Mouse (Mus musculus): ENCODE measurements around the gene Rab44. TPM values are rescaled to one million over a fixed set of nuclear protein-coding genes. Genes with fewer than 3 reads are reported as not detected.

Gene Rab44
- total RNA-seq, 2 experiments from 2014 or later = 188 to 286 TPM

DNA sequence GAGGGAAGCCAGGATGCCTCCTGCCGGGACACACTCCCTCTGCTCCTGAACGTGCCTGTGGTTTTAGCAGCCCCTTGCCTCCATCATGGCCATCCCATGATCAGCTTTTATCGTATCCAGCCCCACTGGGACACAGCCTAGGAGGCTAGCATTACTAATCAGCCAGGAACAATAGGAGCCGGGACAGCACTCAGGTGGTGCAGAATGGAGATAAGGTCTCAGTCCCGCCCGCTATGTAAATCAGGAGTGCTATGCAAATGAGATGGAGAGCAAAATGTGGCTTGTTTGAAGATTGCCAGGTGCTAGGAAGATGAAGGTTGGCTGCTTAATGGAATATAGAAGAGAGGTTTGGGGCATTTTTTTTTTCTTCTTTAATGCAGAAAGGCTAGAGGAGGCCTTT, 51.5 kb downstream of the Rab44 start:
- peak; percentile 74 for ATAC-seq (replicated peaks; ENCODE audit: poor library complexity)

DNA sequence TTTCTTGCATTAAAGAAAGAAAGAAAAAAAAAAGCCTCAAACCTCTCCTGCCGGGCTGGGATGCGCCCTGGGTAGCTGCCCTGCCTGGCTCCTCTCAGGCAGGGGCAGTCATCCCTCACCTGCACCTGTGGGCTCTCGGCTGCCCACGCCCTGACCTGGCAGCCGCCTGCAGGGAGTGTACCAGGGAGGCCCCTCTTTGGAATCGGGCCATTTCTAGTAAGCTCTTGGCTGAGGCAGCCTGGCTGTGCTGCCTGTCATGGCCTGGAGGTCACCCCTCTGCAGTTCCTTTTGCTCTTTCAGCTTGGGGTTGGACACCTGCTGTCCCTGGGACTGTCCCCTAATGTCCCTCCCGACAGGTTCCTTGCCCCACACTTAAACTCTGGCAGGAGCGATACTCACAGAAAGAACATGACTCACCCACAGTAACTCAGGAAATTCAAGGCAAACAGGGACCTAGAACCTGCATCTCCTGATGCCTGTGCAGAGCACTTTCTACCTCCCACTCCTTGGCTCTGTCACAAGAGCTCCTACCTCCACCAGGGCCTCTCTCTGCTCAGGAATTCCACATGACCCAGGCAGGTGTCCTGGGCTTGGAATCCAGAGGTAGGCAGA, 52.1 kb downstream of the Rab44 start:
- ATAC-seq (replicated peaks; ENCODE audit: poor library complexity) = no peak

DNA sequence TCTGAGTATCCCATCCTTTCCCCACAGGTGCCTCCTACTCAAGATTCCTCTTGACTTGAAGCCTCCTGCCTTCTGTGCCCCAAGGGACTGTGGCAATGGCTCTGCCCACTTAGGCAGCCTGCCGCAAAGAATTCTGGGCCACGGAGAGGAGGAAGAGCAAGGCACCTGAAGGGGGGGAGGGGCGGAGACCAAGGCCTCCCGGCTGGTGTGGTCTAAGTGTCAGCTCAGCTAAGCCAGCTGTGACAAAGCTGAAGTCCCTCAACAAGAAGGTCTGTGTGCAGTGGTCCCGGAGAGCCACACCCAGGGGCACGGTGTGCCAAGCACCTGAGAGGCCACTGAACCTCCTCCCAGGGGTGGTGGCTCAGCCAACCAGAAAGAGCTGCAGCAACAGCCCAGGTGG, 53.4 kb downstream of the Rab44 start:
- ATAC-seq (replicated peaks; ENCODE audit: poor library complexity) = no peak

DNA sequence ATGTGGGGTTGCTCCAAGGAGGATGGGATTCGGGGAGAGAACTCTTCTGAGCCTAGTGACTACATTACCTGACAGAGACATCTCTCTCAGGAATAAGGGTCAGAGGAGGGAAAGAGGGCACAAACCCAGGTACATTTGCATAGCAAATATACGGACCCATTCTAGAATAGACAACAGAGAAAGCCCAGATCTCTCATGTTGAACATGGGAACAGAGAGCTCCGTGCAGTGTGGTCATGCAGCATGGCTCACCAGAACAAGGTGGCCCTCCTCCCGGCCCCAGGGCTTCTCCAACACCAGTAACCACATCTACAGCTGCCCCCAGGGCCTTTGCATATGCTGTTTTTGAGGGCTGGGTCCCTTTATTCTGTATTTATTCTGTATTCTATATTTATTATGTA, 54.5 kb downstream of the Rab44 start:
- no peak for ATAC-seq (replicated peaks; ENCODE audit: poor library complexity)

DNA sequence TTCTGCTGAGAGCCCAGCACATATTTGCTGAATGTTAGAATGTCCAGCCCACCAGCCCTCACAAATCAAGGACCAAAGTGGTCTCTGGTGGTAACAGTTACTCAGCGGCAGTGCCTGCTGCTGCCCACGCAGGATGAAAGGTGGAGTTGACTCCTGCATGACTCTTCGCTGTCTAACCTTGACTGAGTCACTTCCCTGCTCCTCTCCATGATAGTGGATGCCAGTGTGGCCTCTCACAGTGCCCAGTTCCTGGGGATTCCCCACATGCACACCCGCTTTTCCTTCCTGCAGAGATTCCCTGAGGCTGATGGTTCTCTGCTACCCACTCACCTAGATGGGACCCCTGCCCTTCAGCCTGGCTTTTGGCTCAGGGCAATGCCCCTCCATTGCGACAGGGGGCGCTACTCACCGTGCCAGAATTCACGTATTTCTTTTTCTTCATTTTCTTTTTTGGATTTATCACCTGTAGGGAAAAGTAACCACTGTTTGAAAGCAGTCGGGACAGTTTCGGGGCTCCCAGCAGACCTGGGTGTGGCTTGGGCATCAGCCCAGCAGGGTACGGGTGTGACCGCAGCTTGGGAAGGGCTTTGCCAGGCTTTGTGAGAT, 55.2 kb downstream of the Rab44 start:
- no peak for ATAC-seq (replicated peaks; ENCODE audit: poor library complexity)

DNA sequence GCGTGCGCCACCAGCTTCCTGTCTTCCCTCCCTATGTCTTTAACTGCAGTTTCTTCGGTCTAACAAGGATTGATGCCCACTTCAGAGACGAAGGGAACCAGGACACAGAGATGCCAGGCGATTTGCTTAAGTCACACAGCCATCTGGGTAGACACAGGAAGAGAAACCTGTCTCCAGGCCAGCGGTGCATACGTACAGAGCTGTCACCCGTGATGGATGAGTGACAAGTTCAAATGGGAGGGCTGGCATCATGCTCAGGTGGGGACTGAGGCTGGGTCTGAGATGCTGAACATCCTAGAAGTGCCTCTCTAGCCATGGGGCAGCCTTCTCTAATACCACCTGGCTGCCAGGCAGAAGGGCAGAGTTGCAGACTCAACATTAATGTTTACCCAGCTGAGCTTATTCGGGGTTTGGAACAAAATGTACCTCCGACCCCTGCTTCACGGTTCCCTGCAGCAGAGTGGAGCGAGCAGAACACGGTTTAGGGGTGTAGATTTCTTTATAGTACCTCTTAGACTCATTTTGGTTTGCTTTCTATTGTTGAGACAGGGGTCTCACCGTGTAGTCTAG, 56.6 kb downstream of the Rab44 start:
- no peak; the same call in 1 of the 2 replicates for ATAC-seq (replicated peaks; ENCODE audit: poor library complexity)

DNA sequence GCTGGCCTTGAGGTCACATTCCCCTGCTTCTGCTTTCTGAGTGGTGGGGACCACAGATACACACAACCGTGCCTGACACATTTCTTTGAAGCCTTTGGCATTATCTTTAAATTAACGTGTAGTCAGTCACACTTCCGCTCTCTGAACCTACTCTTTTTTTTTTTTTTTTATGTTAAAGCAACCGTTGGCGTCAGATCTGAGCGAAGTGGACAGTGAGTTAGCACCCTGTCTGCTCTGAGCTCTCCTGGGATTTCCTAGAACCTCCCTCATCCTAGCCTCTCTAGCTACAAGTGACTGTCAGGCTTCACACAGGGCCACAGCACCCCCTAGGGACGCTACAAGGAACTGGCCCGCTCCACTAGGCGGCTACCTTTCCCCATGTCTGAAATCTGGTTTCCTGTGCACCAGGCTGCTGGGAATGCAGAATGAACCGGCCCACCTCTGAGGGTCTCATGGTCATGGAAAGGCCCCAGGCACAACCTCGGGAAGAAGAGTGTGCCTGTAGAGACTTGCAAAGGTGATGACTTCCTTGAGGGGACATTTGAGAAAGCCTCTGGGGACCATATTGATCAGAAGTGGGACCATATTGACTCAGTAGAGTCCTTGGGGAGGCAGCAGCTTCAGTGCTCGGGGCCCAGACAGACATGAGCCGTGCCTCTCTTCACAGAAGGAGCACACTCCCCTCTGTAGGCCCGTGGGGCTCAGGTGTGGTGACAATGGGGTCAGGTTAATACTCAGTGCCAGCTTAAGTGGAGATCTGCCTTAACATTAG, 57.2 kb downstream of the Rab44 start:
- ATAC-seq (replicated peaks; ENCODE audit: poor library complexity) = peak; percentile 90

DNA sequence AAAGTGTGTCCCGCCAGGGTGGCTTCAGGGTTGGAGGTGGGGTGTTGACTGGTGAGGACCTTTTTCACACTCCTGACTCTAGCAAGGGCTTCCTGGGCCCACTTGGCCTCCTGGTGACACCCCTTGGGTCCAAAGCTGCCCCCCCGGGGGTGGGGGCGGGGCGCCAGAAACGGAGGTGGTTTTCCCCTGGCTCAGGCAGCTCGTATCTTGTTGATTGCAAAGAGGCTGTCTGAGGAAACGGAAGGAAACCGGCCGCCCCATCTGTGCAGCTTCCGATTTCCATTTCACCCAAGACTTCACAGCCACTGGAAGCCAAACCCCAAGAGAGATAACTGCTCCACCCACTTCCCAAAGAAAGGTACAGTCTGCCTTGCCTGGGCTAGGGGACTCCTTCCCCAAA, 58.1 kb downstream of the Rab44 start:
- peak; percentile 33 for ATAC-seq (replicated peaks; ENCODE audit: poor library complexity)

DNA sequence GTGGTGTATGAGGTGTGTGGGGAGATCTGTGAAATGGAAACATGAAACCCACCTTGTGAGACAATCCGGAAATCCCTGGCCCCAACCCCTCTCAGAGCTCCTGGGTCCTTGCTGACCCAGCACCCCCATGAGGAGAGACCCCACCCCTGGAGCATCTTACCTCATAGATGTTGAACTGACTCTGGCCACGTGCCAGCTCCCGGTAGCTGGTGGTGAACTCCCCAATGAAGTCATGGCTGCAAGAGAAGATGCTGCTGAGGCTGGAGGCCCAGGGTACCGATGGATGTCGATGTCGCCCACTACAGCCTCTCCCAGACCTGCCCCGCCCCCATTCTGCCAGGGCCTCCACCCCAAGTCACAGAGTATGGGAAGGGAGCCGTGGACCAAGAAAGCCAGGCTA, 59.2 kb downstream of the Rab44 start:
- no peak for ATAC-seq (replicated peaks; ENCODE audit: poor library complexity)

DNA sequence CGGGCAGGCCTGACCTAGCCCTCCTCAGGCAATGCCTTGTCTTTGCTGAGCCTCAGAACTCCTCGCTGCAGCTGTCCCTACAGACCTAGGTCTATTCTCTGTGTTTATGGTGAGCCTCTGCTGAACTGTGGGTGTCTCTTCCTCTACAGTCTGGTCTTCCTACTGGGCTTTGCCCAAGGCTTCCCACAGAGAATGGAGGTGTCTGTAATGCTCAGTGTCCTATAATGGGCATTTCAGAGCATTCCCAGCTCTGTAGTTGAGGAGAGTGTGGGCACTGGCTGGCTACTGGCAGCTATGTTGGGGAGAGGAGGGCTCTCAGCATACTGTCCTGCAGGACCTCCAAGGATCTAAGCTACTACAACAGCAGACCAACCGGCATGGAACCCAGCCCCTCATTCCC, 61.7 kb downstream of the Rab44 start:
- ATAC-seq (replicated peaks; ENCODE audit: poor library complexity) = no peak

DNA sequence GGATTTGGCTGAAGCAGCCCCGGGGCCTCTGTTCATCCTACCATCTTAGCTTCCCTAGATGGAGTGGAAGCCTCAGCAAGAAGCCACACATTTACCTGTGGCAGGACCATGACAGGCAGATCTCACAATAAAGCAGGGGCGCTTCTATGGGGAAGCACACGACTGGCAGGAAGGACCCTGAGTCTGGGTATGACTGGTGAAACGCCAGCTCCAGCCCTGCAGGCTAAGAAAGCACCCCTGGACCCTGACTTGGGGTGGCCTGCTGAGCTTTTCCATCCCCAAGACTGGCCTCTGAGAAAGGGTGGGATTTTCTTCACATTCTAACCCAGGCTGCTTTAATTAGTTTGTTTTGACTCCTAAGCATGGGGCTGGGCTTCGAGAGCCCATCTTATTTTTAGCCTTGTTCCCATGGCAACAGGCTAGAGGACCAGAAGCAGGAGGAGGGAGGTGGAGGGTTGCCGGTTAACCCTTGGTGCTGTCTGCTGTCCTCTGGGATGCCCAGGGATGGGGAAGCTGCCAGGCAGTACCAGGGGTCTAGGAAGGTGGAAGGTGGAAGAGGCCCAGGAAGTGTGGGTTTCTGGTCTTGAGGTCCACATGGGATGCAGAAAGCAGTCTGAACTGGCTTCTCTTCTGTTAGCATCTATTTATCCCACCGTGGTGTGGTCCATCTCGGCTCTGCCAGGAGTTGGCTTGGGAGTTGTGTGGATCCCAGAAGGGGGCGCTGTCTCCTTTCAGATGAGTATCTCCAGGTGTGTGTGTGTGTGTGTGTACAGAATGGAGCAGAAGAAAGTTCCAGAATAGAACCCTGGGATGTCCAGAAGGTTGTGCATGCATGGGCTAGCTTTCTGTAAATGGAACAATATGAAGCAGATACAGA, 62.7 kb downstream of the Rab44 start:
- peak; percentile 51 for ATAC-seq (replicated peaks; ENCODE audit: poor library complexity)

DNA sequence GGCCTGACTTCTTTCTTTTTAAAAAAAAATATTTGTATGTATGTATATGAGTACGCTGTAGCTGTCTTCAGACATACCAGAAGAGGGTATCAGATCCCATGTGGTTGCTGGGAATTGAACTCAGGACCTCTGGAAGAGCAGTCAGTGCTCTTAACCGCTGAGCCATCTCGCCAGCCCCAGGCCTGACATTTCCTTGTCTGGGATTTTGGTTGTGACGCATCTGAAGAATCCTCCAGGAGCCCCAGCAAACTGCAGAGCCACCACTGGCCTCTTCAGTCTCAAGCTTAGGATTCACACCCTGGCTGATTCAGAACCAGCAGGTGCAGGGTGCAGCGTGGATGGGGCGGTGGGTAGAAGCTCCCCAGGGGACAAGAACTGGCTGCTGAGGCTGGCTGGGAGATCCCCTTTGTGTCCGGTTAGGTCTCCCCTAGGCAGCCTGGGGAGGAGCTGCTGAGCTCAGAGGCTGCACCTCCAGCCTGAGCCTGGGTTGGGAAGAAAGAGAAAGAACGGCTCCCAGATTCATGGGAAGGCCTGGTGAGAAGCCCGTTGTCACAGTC, 64.6 kb downstream of the Rab44 start:
- no peak for ATAC-seq (replicated peaks; ENCODE audit: poor library complexity)

DNA sequence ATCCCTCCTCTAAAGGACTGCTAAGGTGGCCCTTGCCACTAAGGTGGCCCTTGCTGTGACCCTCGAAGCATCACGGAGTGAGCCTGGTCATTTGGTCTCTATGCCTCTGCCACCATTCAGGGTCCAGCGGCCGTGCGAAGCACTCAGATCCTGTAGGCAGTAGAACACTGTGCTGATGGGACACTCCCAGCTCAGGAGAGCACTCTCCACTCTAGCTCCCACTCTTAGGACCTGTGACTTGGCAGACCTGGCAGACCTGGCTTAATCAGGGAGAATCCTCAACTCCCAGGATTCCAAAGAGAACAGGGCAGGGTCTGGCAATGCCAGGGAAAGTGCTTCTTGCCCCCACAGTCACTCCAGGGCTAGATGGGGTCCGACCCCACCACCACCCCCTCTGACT, 66.0 kb downstream of the Rab44 start:
- ATAC-seq (replicated peaks; ENCODE audit: poor library complexity) = no peak

DNA sequence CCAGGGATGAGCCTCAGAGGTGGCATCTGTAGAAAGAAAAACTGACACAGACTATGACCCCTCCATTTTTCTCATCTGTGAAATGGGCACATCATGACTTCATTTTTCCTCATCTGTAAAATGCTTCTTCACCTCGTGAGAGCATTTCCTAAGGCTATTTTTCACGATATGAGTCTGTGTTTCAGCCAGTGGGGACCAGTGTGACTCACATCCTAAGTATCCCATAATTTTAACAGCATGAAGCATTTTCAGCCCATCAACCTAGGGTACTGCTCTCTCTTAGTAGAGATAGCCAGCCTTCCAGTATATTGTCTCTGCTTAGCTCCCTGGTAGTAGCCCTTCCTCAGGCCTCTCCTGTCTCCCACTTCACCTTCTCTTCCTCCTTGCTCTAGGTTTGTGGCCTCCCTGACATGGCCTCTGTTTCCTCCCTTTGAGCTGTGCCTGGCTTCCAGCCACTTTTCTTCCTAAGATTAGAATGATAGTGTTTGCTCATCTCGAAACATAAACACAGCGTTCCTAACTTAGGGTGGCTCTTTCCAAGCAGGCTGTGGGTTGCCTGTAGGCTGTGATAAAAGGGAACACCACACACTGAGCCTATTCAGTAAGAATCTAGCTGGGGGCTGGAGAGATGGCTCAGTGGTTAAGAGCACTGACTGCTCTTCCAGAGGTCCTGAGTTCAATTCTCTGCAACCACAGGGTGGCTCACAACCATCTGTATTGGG, 66.6 kb downstream of the Rab44 start:
- no peak for ATAC-seq (replicated peaks; ENCODE audit: poor library complexity)

DNA sequence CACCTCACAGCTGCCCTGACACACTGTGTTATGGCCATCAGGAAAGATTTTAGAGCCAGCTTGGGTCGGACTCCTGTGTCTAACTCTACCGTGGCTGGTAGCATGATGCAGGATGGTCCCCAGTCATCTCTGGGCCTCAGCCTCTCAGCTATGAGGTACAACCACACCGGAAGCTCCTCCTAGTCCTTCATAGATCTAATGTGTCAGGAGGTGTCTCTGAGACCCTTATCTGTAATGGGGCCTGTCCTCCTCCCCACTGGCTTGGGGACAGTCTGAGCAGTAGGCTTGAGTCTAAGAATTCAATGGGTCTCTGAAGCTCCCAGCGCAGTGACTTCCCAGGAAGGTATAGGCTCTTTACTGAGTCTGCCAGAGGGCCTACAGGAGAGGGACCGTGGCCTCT, 67.8 kb downstream of the Rab44 start:
- no peak for ATAC-seq (replicated peaks; ENCODE audit: poor library complexity)

DNA sequence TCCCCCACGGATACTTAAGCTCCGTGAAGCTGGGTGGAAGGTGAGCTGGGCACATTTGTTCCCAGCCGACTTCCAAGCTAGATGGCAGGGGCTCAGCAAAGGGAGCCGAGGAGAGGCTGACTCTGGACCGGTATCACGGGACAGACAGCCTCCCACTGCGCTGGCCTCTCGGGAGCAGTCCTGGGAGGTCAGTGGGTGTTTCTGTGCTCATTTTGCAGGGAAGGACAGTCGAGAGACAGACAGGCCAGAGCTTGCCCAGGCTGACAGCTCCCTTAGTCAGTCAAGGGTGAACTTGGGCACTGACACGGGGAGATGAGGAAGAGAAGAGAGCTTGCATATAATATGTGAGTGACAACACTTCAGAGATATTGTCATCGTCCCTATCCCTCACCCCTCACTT, 69.2 kb downstream of the Rab44 start:
- ATAC-seq (replicated peaks; ENCODE audit: poor library complexity) = no peak

DNA sequence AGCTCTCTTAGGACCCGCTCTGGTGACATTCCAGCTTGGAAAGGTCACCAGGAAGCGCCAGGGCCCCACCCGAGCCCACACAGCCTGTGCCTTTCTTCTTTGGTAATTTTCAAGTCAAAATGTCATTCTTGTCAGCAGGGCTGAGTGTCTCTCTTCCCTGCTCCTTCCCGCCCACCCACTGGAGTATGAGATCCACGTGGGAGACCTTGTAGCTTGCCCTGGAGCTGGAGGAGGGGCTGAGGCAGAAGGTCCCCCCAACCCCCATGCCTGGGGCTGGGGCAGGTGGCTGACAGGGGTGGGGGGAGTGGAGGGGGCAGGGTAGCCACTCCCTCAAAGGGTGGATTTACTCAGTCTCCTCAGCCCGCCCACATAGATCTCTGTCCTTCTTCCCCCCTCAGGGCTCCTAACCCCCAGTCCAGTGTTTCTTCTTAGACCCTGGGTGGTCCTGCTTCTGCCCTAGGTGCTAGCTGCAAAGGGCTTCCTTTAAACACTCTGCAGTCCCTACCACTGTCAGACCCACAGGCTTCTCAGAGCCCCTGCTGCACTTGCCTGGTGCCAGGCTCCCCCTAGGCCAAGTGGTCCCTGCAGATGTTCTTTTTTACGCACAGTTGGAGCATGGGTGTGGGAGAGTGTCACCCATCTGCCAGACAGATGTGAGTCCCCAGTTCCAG, 71.6 kb downstream of the Rab44 start:
- no peak for ATAC-seq (replicated peaks; ENCODE audit: poor library complexity)

DNA sequence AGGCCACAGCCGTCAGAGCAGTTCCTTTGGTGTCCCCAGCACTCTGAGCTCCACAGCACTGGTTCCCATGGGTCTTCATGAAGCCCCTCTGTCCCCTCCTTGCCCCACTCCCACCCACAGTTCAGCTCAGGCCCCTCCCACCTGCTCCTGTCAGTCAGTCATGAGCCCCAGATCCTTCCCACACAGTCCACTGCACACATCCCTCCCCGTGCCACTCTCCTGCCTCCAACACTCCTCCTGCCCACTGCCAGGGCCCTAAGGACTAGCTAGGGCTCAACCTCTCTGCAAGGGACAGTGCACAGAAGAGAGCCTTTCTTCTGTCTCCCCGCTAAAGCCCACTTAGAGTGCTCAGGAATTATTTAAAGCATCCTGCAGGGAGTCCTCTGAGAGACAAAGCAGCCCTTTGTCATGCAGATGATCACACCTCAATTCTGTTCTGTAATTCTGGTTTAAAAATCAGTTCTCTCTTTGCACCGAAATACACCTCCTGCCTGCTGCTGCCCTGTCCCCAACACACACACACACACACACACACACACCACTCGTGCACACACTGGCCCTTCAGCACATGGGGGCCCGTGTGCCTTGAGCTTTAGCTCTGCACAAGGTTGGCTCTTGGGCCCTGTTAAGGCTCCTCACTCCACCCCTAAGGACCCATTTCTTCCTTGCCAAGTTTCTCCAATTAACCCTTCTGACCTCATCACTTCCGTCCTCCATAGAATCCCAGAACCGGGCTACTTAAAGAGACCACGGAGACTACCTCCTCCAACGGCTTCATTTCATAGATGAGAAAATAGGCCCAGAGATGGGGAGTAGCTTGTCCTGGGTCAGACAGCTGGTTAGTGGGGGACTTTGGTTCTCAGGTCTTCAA, 73.3 kb downstream of the Rab44 start:
- ATAC-seq (replicated peaks; ENCODE audit: poor library complexity) = no peak
